Mouse (Mus musculus): ENCODE measurements around the gene Vstm2b. TPM values are rescaled to one million over a fixed set of nuclear protein-coding genes. Genes with fewer than 3 reads are reported as not detected.

Vstm2b gene
- total and polyA plus RNA-seq, 3 experiments, result not detected

DNA sequence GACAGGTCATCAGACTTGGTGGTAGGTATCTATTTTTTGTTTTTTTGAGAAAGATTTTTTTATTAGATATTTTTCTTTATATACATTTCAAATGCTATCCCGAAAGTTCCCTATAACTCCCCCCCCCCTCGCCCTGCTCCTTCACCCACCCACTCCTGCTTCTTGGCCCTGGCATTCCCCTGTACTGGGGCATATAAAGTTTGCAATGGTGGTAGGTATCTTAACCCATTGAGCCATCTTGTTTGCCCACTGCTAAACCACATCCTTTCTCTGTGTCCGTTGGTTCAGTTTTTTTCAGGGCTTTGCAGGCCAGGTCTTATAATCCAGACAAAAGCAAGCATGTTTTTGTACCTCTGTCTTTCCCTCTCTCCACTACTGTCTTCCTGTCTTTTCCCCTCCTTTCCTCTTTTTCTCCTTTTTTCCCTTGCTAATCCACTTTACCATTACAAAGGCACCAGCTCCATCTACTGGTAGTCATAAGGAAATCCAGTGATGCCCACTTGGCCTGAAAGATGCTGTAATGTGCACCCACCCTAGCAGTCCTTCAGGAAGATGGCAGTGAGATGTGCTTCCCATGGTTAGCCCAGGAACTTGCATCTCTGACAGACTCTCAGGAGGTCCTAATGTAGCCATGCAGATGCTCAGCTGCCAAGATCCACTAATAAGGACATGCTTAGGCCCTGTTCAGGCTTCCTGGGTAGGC, 44.3 kb downstream of the Vstm2b start:
- peaks cover 16% of the 10 kb centered on the region for H3K9me3 ChIP-seq (replicated peaks)
- H3K4me3 ChIP-seq (ENCODE audit: low read depth, low read length), result no peak overlapping the region
- DNase-seq (ENCODE audit: low spot score), result no peak
- H3K4me1 ChIP-seq (ENCODE audit: insufficient read depth, low read depth, low read length), result no peaks in the 10 kb centered on the region
- no peaks in the 10 kb centered on the region for H3K36me3 ChIP-seq (replicated peaks)
- H3K27me3 ChIP-seq (ENCODE audit: insufficient read depth, low read length), result no peaks in the 10 kb centered on the region
- no peak for ATAC-seq (ENCODE audit: extremely low read depth, insufficient number of reproducible peaks, low FRiP score, poor library complexity, severe bottlenecking)
- TF ChIP-seq TAL1 (conservative IDR thresholded peaks at IDR 0.05; ENCODE audit: low read depth, low read length) (no peak), GATA2 (IDR thresholded peaks at IDR 0.05; ENCODE audit: borderline replicate concordance, low read depth, low read length) (no peak), GATA1 (IDR thresholded peaks at IDR 0.05; ENCODE audit: borderline replicate concordance, low read length) (no peak), POLR2AphosphoS5 (IDR thresholded peaks at IDR 0.05; ENCODE audit: insufficient replicate concordance, low read depth, low read length) (no peak), CTCF (IDR thresholded peaks at IDR 0.05; ENCODE audit: low read depth, low read length) (no peak)

Other genes with a start within 250 kb of the Vstm2b start
- not detected in 2 replicates for gene 4930433I11Rik, start 89.2 kb downstream of the Vstm2b start, total RNA-seq (2014; fragmentation: Nextera tagmentation)
- 0.05 TPM in 1 of 2 replicates, not detected in the other for gene 4930433I11Rik, start 89.2 kb downstream of the Vstm2b start, total RNA-seq (2017)
- not detected in 2 replicates for gene 4930433I11Rik, start 89.2 kb downstream of the Vstm2b start, polyA plus RNA-seq (2012)
- gene Gm4884, start 134.4 kb downstream of the Vstm2b start, total RNA-seq (2014; fragmentation: Nextera tagmentation), result not detected in 2 replicates
- gene Gm4884, start 134.4 kb downstream of the Vstm2b start, total RNA-seq (2017), result 0.12 TPM in 1 of 2 replicates, not detected in the other
- not detected in 2 replicates for gene Gm4884, start 134.4 kb downstream of the Vstm2b start, polyA plus RNA-seq (2012)